Mouse (Mus musculus): ENCODE data around the gene Car5a. TPM values are rescaled to one million over a fixed set of nuclear protein-coding genes. Genes with fewer than 3 reads are reported as not detected.

Gene Car5a
- total and polyA plus RNA-seq, 3 experiments, result 0.08 TPM; not detected in 2

DNA sequence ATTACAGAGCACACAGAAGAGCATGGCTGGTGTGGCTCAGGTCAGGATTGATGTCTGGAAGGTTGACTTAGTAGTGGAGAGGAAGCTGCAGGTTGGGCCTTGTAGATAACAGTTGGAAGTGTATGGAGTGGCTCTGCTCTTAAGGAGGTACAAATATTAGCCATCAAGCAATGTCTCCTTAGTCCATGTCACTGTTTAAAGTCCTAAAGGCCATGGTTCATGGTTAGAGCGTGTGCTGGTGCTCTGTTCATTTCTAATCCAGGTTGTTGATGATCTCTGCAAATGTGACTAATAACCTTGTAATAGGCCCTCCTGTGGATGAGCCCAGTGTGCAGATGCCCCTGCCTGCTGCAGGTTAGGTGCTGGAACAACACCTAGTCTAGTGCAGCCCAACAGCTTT is 13.7 kb upstream of the Car5a start:
- Histone ChIP-seq H3K9ac (ENCODE audit: control insufficient read depth, low read depth, low read length, poor library complexity, severe bottlenecking) (no peak overlapping the region), H3K36me3 (ENCODE audit: control insufficient read depth in 1 of 2, insufficient read depth in 2 of 2, low read length in 2 of 2) (peaks cover 0 to 55% of the 10 kb centered on the region in 2 experiments; a peak in 2 of 4 replicates), H3K4me3 (ENCODE audit: control insufficient read depth in 1 of 2, insufficient read depth in 1 of 2, low read depth in 2 of 2, low read length in 2 of 2) (no peak overlapping the region), H3K27me3 (ENCODE audit: control insufficient read depth in 1 of 2, insufficient read depth in 2 of 2, low read length in 2 of 2) (no peaks in the 10 kb centered on the region), H3K27ac (ENCODE audit: control insufficient read depth, low read depth, low read length) (no peak overlapping the region), H3K4me1 (ENCODE audit: control insufficient read depth in 1 of 2, insufficient read depth in 2 of 2, low read length in 2 of 2) (peaks cover 14 to 46% of the 10 kb centered on the region in 2 experiments), H3K9me3 (replicated peaks; ENCODE audit: insufficient read depth, low read length) (no peaks in the 10 kb centered on the region), H3K79me2 (ENCODE audit: control insufficient read depth, insufficient read depth, low read length, poor library complexity) (peaks cover 13% of the 10 kb centered on the region)
- DNase-seq (ENCODE audit: low read depth, low spot score), result peak; percentile 40
- TF ChIP-seq E2F4 (IDR thresholded peaks at IDR 0.05; ENCODE audit: borderline replicate concordance, low read depth, low read length) (no peak), TAL1 (IDR thresholded peaks at IDR 0.05; ENCODE audit: low read length) (peak; percentile 36; the same call in 1 of the 2 replicates)

DNA sequence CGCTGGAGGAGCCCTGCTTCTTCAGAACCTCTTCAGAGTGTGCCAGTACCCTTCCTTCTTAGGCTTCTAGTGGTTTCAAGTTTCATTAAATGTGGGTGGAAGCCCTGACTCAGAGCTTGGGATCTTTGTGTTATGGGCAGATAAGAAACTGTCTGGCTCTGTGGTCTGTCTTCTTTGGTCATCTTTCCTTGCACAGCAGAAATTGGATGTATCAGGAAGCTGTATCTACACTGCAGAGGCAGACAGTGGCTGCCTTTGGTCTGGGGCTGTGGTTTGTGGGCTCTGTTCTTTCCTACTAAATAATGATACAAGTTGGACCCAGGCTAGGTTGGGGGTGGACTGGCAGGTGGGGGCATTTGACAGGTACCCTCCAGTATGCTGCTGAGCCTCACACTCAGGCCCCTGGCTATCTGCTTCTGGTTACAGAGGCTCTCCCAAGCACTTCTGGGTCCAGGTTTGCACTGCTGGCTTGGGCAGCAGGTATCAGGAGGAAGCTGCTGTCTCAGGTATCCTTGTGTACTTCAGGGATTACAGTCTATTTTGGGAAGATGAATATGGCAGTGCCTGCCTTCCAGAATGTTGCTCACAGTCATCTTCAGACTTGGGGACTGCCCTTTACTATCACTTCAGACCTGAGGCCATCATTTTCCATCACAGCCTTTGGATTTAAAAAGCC is 11.3 kb upstream of the Car5a start:
- Histone ChIP-seq H3K36me3 (ENCODE audit: control insufficient read depth in 1 of 2, insufficient read depth in 2 of 2, low read length in 2 of 2) (peaks cover 0 to 67% of the 10 kb centered on the region in 2 experiments; a peak in 2 of 4 replicates), H3K9ac (ENCODE audit: control insufficient read depth, low read depth, low read length, poor library complexity, severe bottlenecking) (peak overlapping the region; percentile 2; the same call in 1 of the 2 replicates), H3K27ac (ENCODE audit: control insufficient read depth, low read depth, low read length) (peak overlapping the region; percentile 94), H3K27me3 (ENCODE audit: control insufficient read depth in 1 of 2, insufficient read depth in 2 of 2, low read length in 2 of 2) (no peaks in the 10 kb centered on the region), H3K4me1 (ENCODE audit: control insufficient read depth in 1 of 2, insufficient read depth in 2 of 2, low read length in 2 of 2) (peaks cover 16 to 54% of the 10 kb centered on the region in 2 experiments), H3K4me3 (ENCODE audit: control insufficient read depth in 1 of 2, insufficient read depth in 1 of 2, low read depth in 2 of 2, low read length in 2 of 2) (no peak overlapping the region; a peak in 1 of 4 replicates), H3K9me3 (replicated peaks; ENCODE audit: insufficient read depth, low read length) (no peaks in the 10 kb centered on the region), H3K79me2 (ENCODE audit: control insufficient read depth, insufficient read depth, low read length, poor library complexity) (peaks cover 32% of the 10 kb centered on the region)
- peak; percentile 96 for DNase-seq (ENCODE audit: low read depth, low spot score)
- TF ChIP-seq UBTF (IDR thresholded peaks at IDR 0.05; ENCODE audit: borderline replicate concordance, insufficient read depth, low read depth, low read length), result no peak
- no peak for TF ChIP-seq ZMIZ1 (IDR thresholded peaks at IDR 0.05; ENCODE audit: low read depth, low read length)
- peak; percentile 48; the same call in 1 of the 2 replicates for TF ChIP-seq MYB (IDR thresholded peaks at IDR 0.05; ENCODE audit: low read depth, low read length)
- peak; percentile 88; the same call in 1 of the 2 replicates for TF ChIP-seq JUND (IDR thresholded peaks at IDR 0.05; ENCODE audit: low read depth, low read length)
- no peak for TF ChIP-seq ZNF384 (IDR thresholded peaks at IDR 0.05; ENCODE audit: low read depth, low read length)
- no peak for TF ChIP-seq CTCF (IDR thresholded peaks at IDR 0.05 in 2 of 3, conservative IDR thresholded peaks at IDR 0.05 in 1 of 3; ENCODE audit: control insufficient read depth in 1 of 3, insufficient read depth in 1 of 3, low read depth in 2 of 3, low read length in 3 of 3, poor library complexity in 1 of 3, severe bottlenecking in 1 of 3)
- no peak for TF ChIP-seq HCFC1 (IDR thresholded peaks at IDR 0.05; ENCODE audit: low read depth, low read length)
- TF ChIP-seq NELFE (IDR thresholded peaks at IDR 0.05; ENCODE audit: low read depth, low read length), result no peak; the same call in 1 of the 2 replicates
- TF ChIP-seq POLR2AphosphoS5 (IDR thresholded peaks at IDR 0.05; ENCODE audit: borderline replicate concordance, low read depth, low read length), result no peak
- peak; percentile 82 for TF ChIP-seq MAFK (IDR thresholded peaks at IDR 0.05; ENCODE audit: borderline replicate concordance, low read depth, low read length)
- TF ChIP-seq CHD1 (IDR thresholded peaks at IDR 0.05; ENCODE audit: low read depth, low read length), result no peak
- TF ChIP-seq TCF12 (IDR thresholded peaks at IDR 0.05; ENCODE audit: low read depth, low read length), result peak; percentile 91
- TF ChIP-seq CHD2 (IDR thresholded peaks at IDR 0.05; ENCODE audit: low read length), result peak; percentile 48
- peak; percentile 97 for TF ChIP-seq TAL1 (IDR thresholded peaks at IDR 0.05; ENCODE audit: low read length)
- no peak for TF ChIP-seq ZC3H11A (IDR thresholded peaks at IDR 0.05; ENCODE audit: low read depth, low read length)
- TF ChIP-seq E2F4 (IDR thresholded peaks at IDR 0.05; ENCODE audit: borderline replicate concordance, low read depth, low read length), result no peak
- TF ChIP-seq ETS1 (IDR thresholded peaks at IDR 0.05; ENCODE audit: low read depth, low read length), result peak; percentile 91
- TF ChIP-seq MAZ (IDR thresholded peaks at IDR 0.05; ENCODE audit: low read depth, low read length), result peak; percentile 43; the same call in 1 of the 2 replicates
- no peak for TF ChIP-seq KAT2A (conservative IDR thresholded peaks at IDR 0.05; ENCODE audit: low read depth, low read length)
- TF ChIP-seq SMC3 (IDR thresholded peaks at IDR 0.05; ENCODE audit: low read depth, low read length), result peak; percentile 6; the same call in 1 of the 2 replicates
- no peak for TF ChIP-seq USF2 (IDR thresholded peaks at IDR 0.05; ENCODE audit: borderline replicate concordance in 1 of 2, insufficient read depth in 1 of 2, low read depth in 1 of 2, low read length in 2 of 2)
- no peak for TF ChIP-seq MAX (IDR thresholded peaks at IDR 0.05; ENCODE audit: low read length)
- TF ChIP-seq POLR2AphosphoS2 (IDR thresholded peaks at IDR 0.05; ENCODE audit: low read length), result peak; percentile 94
- TF ChIP-seq ELF1 (IDR thresholded peaks at IDR 0.05; ENCODE audit: low read depth, low read length), result no peak; the same call in 1 of the 2 replicates
- no peak for TF ChIP-seq ZKSCAN1 (IDR thresholded peaks at IDR 0.05; ENCODE audit: low read depth, low read length)
- TF ChIP-seq USF1 (IDR thresholded peaks at IDR 0.05; ENCODE audit: low read depth, low read length), result no peak
- peak; percentile 58; the same call in 1 of the 2 replicates for TF ChIP-seq TBP (IDR thresholded peaks at IDR 0.05; ENCODE audit: low read depth, low read length)
- peak; percentile 98 for TF ChIP-seq EP300 (IDR thresholded peaks at IDR 0.05; ENCODE audit: low read depth in 1 of 2, low read length in 2 of 2)
- no peak for TF ChIP-seq MEF2A (IDR thresholded peaks at IDR 0.05; ENCODE audit: extremely low read depth, insufficient replicate concordance, low read depth, low read length, poor library complexity, severe bottlenecking)
